Mouse (Mus musculus): ENCODE measurements at regions not wholly inside any gene's neighbourhood (a gene's known extent, or its start where the extent isn't known, plus 50 kb on each side); places are given as distances from the start of the nearest gene placed in this dataset.
A peak's percentile ranks its signal among the peaks of the same experiment; 100 is the strongest.

- DNase-seq (ENCODE audit: low read depth, low spot score): peak; percentile 67
These were observed 934.9 kb upstream of the Gm5150 start for GRCm38 (mm10) chr3:16941146-16941545.

GRCm38 (mm10) chr3:16939533-16939932, 933.3 kb upstream of the Gm5150 start:
- DNase-seq (ENCODE audit: low read depth, low spot score): no peak

- DNase-seq (ENCODE audit: low read depth, low spot score): no peak
These were observed 932.9 kb upstream of the Gm5150 start for GRCm38 (mm10) chr3:16939127-16939526.

GRCm38 (mm10) chr3:16938491-16939001, 932.3 kb upstream of the Gm5150 start:
- DNase-seq (ENCODE audit: low read depth, low spot score): no peak

- peak; percentile 96 for DNase-seq (ENCODE audit: low read depth, low spot score)
These were observed 924.1 kb upstream of the Gm5150 start for GRCm38 (mm10) chr3:16930299-16930698.

GRCm38 (mm10) chr3:16929846-16930245, 923.6 kb upstream of the Gm5150 start:
- no peak for DNase-seq (ENCODE audit: low read depth, low spot score)

DNA sequence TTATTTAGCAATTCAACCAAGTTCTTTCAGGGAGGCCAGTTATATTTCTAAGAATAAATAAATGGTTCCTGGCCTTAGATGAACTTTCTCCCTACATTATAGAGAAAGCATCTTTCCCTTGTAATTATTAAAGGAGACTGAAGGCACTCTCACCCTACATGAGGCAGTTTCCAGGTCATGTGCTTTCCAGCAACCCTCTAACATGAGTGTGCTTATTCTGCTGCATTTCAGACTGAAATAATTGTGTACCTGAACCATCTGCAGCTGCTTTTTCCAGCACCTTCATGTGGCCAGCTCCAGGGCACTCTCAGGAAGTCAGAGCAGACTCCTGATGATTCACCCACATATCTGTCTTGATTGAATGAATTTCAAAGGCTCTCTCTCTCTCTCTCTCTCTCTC, 917.8 kb upstream of the Gm5150 start:
- no peak for DNase-seq (ENCODE audit: low read depth, low spot score)

- no peak for DNase-seq (ENCODE audit: low read depth, low spot score)
These were observed 917.1 kb upstream of the Gm5150 start for GRCm38 (mm10) chr3:16923234-16923914.

- no peak for DNase-seq (ENCODE audit: low read depth, low spot score)
These were observed 915.1 kb upstream of the Gm5150 start for GRCm38 (mm10) chr3:16921330-16921729.

DNA sequence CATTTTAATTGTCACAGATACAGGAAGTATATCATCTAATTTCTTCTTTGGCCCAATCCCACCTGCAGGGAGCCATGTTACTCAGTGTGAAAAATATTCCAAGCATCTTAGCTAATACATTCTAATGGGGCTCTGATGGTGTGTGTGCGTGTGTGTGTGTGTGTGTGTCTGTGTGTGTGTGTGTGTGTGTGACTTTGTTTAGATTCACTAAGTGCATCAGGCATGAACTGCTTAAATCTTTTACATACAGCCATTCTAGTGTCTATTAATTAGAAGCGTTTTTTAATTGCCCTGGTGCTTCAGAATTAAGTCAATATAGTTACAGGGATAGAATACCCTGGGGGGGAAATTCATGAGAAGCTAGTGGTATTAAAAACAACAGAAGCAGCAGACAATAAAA, 912.1 kb upstream of the Gm5150 start:
- no peak for DNase-seq (ENCODE audit: low read depth, low spot score)

GRCm38 (mm10) chr3:16916072-16916403, 909.8 kb upstream of the Gm5150 start:
- DNase-seq (ENCODE audit: low read depth, low spot score): no peak

- DNase-seq (ENCODE audit: low read depth, low spot score): no peak
These were observed 909.3 kb upstream of the Gm5150 start for GRCm38 (mm10) chr3:16915389-16916071.

GRCm38 (mm10) chr3:16888132-16888531, 881.9 kb upstream of the Gm5150 start:
- DNase-seq (ENCODE audit: low read depth, low spot score): peak; percentile 94

DNA sequence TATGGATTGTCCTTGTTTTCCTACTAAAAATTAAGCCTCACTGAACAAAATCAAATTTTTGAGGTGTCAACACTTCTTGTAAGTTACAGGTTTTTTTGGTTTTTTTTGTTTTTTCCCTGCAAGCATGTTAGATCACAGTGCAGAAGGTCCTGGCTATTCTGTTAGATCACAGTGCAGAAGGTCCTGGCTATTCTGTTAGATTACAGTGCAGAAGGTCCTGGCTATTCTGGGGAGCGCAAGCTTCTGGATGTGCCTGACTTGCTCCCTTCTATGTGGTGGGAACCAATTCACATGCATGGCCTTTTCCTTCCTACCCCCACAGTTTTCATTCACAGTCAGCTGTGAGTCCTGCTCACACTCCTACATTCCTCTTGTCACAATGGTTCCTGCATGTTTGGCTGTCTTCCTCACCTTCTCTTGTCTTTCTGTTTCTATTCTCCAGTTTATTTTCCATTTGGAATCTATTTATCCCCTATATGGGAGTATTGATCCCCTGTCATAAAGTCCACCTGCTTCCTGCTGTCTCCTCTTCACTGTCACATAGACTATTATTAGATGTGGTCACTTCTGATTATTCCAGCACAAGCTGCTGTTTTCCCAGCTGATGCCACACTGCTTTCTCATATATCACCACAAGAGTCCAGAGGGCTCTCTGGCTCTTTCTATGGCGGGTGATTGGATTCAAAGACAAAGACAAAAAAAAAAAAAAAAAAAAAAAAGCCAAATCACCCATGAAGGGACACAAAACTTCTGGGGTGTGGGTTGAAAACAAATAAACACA, 866.3 kb upstream of the Gm5150 start:
- DNase-seq (ENCODE audit: low read depth, low spot score): no peak

DNA sequence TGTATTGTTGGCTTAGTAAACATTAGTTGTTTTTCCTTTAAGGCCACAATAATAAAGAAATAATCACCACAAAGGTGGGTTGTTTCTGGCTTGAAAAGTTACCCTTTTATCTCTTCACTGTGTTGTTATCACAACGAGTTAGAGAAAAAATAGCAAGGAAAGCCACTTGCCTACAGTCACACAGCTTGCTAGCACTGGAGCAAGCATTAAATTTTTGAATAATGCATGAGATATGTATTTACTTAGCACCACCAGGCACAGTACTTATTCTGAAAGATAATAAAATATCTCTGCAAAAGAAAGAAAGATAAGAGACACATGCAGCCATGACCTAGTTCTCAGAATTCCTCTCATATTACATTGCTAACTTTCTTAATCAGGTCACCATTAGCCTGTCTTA, 853.8 kb upstream of the Gm5150 start:
- no peak for DNase-seq (ENCODE audit: low read depth, low spot score)

DNA sequence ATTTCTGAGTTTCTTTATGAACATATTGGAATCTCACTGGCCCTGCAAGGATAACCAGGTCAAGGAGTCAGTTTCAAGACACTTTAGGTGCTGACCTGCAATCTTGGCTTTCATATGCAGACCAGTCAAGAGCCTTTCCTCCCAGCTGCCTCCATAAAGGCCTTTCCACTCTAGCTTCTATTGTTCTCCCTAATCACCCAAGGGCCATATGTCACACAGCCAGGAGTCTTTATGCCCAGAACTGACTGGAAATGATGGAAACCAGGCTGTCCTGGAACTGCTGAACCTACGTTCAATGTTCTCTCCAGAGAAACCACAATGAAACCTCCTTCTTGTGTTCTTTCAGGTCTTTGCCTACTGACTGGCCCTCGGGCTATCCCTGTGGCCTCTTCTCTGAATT, 852.7 kb upstream of the Gm5150 start:
- peak; percentile 33 for DNase-seq (ENCODE audit: low read depth, low spot score)

DNA sequence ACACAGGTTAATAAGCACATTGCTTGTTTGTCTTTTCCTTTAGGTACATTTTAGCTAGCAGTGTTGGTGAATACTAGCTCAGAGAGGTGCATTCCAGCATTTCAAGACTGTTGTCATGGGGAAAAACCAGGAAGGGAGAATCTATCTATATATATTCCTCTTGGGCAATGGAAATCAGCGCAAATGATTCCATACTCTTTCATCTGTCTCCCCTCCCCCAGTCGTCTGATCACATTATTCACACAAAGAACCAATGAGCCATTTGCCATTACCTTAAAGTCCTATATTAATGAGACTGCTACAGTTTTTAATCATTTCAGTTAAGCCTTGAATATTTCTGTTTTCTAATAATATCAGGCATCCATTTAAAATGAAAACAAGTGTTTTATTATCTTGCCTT, 849.0 kb upstream of the Gm5150 start:
- DNase-seq (ENCODE audit: low read depth, low spot score): no peak

DNA sequence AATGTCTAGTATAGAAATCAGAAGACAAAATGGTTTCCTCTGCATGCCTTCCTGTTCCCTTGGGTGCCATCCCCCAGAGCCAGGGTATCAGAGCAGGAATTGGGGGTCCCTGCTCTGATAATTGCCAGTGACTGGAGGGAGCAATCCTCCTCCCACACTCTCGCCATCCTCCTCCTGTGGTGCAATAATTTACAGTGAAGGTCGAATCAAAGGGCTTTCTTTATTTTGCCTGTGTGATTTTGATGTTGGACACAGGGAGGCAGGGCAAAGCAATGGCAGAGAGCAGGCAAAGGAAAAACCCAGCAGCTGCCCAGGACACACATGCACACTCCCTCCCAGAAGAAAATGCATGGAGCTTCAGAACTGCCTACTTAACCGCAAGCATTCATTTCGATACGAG, 847.8 kb upstream of the Gm5150 start:
- no peak for DNase-seq (ENCODE audit: low read depth, low spot score)

- DNase-seq (ENCODE audit: low read depth, low spot score): no peak
These were observed 840.7 kb upstream of the Gm5150 start for GRCm38 (mm10) chr3:16846785-16847520.

GRCm38 (mm10) chr3:16820536-16820935, 814.3 kb upstream of the Gm5150 start:
- DNase-seq (ENCODE audit: low read depth, low spot score): no peak

- no peak for DNase-seq (ENCODE audit: low read depth, low spot score)
These were observed 813.2 kb upstream of the Gm5150 start for GRCm38 (mm10) chr3:16819218-16820122.
